Mouse (Mus musculus): ENCODE data around the gene Ppp1r18.

Ppp1r18 gene

DNA sequence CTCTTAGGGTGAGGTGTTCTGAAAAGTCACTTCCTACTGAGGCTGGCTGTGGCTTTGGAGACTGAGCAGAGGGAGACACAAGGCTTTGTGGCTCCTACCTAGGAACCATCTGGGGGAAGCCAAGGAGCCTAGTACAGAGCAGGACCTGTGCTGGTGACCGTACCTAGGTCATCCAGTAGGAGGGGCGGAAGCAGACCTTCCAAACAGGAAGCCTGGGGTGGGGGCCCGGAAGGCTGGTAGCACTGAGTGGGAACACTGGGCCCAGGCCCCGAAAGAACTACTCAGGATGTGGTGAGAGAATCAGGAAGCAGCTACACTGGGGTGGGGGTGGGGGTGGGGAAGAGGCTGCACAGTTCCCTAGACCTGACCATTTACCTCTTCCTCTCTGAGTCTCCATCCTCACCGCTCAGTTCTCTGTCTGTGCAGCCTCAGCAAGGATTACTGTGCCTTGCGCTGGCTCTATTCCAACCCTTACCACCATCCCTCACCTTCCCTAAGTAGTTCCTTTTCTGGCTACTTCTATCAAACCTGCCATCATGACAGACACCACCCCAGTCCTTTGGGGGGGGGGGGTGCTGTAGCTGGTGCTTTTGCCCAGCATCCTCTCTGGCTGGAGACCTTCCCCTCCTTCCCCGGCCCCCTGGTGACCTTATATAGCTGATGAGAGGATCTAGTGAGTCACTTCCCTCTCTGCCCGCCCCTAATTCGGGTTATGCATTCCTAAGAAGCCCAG is 4.9 kb downstream of the Ppp1r18 start:
- DNase-seq: no peak

GRCm38 (mm10) chr17:35870884-35871696 is 5.7 kb downstream of the Ppp1r18 start:
- DNase-seq: no peak

- peak; percentile 89 for DNase-seq
These were observed 8.6 kb downstream of the Ppp1r18 start for GRCm38 (mm10) chr17:35873774-35874519.

DNA sequence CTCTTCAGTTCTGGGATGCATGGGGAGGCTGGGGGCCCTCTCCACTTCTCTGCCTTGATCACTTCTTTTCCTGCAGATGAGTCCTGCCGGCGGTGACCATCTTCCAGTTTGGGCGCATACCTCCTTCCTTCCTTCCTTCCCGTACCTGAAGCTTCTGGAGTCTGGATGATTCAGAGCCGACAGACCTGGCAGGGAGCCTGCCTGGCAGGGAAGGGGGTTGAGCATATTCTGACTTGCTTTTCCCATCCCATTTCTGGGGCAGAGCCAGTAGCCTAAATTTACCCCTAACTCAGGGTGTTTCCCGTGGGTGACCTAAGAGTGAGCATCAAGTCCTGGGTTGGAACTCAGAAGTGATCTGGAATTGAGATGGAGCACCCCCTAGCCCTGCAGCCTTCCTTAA is 9.3 kb downstream of the Ppp1r18 start:
- no peak for DNase-seq

GRCm38 (mm10) chr17:35879245-35880057 is 14.1 kb downstream of the Ppp1r18 start, which contains the start of gene Dhx16:
Dhx16 (plus strand) TSS chr17:35879819.
- peak; percentile 95 for DNase-seq

- no peak for DNase-seq
These were observed 17.5 kb downstream of the Ppp1r18 start for GRCm38 (mm10) chr17:35882924-35883323.

DNA sequence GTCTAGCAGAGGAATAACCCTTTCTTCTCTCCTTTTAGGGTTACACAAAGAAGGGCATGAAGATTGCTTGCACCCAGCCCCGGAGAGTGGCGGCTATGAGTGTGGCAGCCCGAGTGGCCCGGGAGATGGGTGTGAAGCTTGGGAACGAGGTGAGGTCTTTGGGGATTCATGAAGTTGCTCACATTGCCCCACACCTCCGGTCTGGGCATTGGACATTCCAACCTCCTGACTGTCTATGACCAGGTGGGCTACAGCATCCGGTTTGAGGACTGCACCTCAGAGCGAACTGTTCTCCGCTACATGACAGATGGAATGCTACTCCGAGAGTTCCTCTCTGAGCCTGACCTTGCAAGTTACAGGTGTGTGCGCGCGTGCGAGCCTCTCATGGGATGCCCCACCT is 18.4 kb downstream of the Ppp1r18 start:
- DNase-seq: no peak

DNA sequence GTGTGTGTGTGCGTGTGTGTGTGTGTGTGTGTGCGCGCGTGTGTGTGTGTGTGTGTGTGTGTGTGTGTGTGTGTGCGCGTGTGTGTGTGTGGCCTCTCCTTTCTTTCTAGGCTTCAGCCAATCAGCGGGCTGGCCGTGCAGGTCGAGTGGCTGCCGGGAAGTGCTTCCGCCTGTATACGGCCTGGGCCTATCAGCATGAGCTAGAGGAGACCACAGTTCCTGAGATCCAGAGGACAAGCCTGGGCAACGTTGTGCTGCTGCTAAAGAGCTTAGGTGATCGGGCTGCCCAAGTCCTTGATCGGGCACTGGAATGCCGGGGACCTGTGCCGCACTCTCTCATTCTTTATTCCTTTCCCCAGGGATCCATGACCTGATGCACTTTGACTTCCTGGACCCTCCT is 22.3 kb downstream of the Ppp1r18 start:
- no peak for DNase-seq

- peak; percentile 92 for DNase-seq
These were observed 31.6 kb downstream of the Ppp1r18 start, which contains the start of gene 2310061I04Rik for GRCm38 (mm10) chr17:35896781-35897643. 2310061I04Rik (minus strand) TSS chr17:35897431.

- DNase-seq: no peak
These were observed 32.5 kb downstream of the Ppp1r18 start for GRCm38 (mm10) chr17:35897644-35898573.

DNA sequence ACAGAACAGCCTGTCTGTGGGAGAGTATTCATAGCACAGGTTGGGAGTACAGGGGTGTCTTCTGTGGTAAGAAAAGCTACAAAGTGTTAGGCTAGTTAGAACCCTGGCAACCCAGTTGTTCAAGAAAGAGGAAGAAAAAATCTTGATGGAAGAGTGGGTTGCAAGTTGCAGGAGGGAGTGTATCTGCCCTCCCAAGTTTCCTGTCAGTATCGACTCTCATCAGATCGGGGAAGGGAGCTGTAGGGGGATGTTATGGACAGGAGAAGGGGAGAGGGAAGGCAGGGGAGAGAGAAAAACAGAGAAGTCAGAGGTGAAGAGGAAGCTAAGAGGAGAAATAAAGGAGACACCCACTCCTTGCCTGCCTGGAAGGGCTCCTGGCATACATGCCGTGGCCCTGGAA is 35.2 kb downstream of the Ppp1r18 start:
- no peak for DNase-seq

- no peak for DNase-seq
These were observed 38.1 kb downstream of the Ppp1r18 start for GRCm38 (mm10) chr17:35903343-35903991.

DNA sequence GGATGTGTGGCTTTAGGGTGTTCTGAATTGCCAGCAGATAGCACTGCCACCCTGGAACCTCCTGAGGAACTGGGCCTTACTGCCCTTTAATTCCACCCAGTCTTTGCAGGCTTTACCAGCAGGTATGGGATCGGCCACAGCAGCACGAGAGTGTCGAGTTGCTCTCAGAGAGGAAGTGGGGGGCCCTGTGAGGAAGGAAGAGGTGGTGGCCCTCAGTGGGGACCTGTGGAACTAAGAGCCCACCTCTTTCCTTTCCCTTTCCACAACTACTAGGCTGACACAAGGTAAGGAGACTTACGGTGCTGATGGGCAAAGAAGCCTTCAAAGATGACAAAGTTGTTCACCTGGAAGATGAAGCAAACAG is 38.6 kb downstream of the Ppp1r18 start:
- DNase-seq: no peak

DNA sequence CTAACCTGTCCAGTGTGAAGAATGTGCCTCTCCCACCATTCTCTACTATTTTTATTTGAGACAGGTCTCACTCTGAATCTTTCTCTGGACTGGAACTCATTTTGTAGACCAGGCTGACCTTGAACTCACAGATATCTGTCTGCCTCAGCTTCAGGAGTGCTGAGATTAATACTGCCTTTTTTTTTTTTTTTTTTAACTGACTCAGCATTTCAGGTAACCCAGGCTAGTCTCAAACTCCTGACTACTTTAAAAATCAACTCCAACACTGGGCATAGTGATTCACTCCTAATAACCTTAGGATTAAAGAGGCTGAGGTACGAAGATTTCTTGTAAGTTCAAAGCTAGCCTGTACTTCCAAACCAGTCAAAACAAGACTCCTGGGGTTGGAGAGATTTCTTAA is 40.2 kb downstream of the Ppp1r18 start:
- no peak for DNase-seq

DNA sequence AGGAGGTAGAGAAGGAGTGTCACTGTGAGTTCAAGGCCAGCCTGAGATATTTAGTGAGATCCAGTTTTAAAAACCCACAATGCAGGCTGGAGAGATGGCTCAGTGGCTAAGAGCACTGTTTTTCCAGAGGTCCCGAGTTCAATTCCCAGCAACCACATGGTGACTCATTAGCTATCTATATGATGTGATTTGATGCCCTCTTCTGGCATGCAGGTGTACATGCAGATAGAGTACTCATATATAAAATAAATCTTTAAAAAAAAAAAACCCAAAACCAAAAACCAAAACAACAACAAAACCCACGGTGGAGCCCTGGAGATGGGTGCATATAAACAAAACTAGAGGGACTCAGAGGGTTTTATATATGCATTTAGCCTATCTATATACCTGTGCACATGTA is 42.2 kb downstream of the Ppp1r18 start:
- no peak for DNase-seq

- DNase-seq: no peak
These were observed 44.0 kb downstream of the Ppp1r18 start for GRCm38 (mm10) chr17:35909186-35909918.

- DNase-seq: peak; percentile 87
These were observed 44.6 kb downstream of the Ppp1r18 start, which contains the start of gene Atat1 for GRCm38 (mm10) chr17:35909919-35910369. Atat1 (minus strand) TSS chr17:35910075.

DNA sequence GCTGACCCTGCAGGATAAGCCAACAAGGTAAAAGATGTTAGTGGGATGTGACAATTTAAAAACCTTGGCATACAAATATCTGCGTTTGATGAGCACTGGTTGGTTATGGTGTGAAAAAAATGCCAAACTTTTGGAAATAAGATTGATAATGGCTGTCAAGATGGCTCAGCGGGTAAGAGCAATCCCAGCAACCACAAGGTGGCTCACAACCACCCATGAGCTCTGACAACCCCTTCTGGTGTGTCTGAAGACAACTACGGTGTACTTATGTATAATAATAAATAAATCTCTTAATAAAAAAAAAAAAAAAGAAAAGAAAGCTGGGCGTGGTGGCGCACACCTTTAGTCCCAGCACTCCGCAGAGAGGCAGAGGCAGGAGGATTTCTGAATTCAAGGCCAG is 49.6 kb downstream of the Ppp1r18 start:
- DNase-seq: no peak
